Mouse (Mus musculus) brain, embryonic 14.5 days (tissue): ENCODE measurements around the gene Gm45618.

ENCODE experiments used
- CTCF ChIP-seq: fragments of 200-500 bp; IDR thresholded peaks from 2 replicates; pipeline ENCODE4 v1.5.1; 2012; ENCODE audit warnings: inconsistent platforms, mild to moderate bottlenecking, moderate library complexity, borderline replicate concordance; ENCODE audit not compliant: insufficient read depth, insufficient read length; ENCODE audit errors: extremely low read depth
- POLR2A ChIP-seq: fragments of 200-500 bp; IDR thresholded peaks from 2 replicates; pipeline ENCODE4 v1.6.1; 2012; ENCODE audit warnings: mild to moderate bottlenecking, inconsistent platforms, borderline replicate concordance; ENCODE audit not compliant: poor library complexity, insufficient read depth, insufficient read length, severe bottlenecking; ENCODE audit errors: extremely low read depth

GRCm38 (mm10) chr7:142134206-142134995 lies 13.9 kb upstream of the Gm45618 start:
- TF ChIP-seq CTCF (peak; percentile 57; the same call in 1 of the 2 replicates), POLR2A (no peak)
